ENCODE assay signal across 31 mouse cellular contexts in the genomic region with DNA sequence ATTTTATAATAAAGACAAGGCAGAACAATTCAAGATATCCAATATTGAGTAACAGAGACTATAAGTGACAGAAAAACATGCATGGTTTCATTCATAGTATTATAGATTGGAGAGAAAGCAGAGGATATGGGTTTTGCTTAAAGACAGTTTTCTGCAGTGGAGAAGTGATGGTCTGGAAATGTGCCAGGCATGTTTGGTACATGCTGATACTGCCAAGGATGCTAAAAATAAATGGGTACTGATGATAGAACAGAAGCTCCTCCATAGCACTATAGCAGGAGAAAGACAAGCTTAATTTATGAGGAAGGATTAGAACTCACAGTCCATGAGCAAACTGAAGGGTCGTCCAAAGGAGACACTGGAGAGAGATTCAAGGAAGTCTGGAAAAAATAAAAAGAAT.
DNase-seq lines count a peak whose midpoint lies in the region; ATAC-seq and TF ChIP-seq lines count a peak whose summit lies in the region.
"Had no signal": no experiment of that assay in that cellular context is flagged by ENCODE, and none has a peak within 500 bp of the region (broad histone marks: within the 10 kb centered on the region; RNA-seq: fewer than 3 reads in every experiment).

No protein-coding gene starts in this region.

- no peak overlapping the region for H3K4me2 ChIP-seq in hindbrain, postnatal 0 days (ENCODE audit: low read depth, low read length)
- H3K4me2 ChIP-seq: embryonic facial prominence, embryonic 15.5 days; heart, embryonic 13.5 days; hindbrain, embryonic 15.5 days; kidney, embryonic 15.5 days; liver, embryonic 12.5 days; midbrain, embryonic 11.5 days had no signal

- no peak for TF ChIP-seq POLR2A in brain, embryonic 14.5 days (IDR thresholded peaks at IDR 0.05; ENCODE audit: borderline replicate concordance, extremely low read depth, insufficient read depth, insufficient read length, poor library complexity, severe bottlenecking)

- no peak for TF ChIP-seq CTCF in brain, embryonic 14.5 days (IDR thresholded peaks at IDR 0.05; ENCODE audit: borderline replicate concordance, extremely low read depth, insufficient read depth, insufficient read length)
- TF ChIP-seq CTCF in hindbrain, postnatal 0 days (IDR thresholded peaks at IDR 0.05; ENCODE audit: low read depth) = no peak

- 78% methylated on average over 1 of the region's 1 CpGs for WGBS in hindbrain, postnatal 0 days

- H3K4me3 ChIP-seq in hindbrain, postnatal 0 days (ENCODE audit: low read length) = no peak overlapping the region
- H3K4me3 ChIP-seq: embryonic facial prominence, embryonic 10.5 days; embryonic facial prominence, embryonic 15.5 days; heart, adult 2 months; heart, embryonic 13.5 days; hindbrain, embryonic 15.5 days; kidney, embryonic 15.5 days; liver, embryonic 12.5 days had no signal

- intact Hi-C loops in left cerebral cortex, postnatal 25 days (cut with DNase I) = no loop called here

- ATAC-seq in cerebellum, adult (ENCODE audit: insufficient number of reproducible peaks, low FRiP score, low TSS enrichment) = no peak
- no peak for ATAC-seq in hindbrain, postnatal 0 days
- ATAC-seq: forebrain, embryonic 16.5 days; liver, embryonic 12.5 days; liver, postnatal 0 days; midbrain, embryonic 16.5 days had no signal

- no peaks in the 10 kb centered on the region for H3K4me1 ChIP-seq in hindbrain, postnatal 0 days (ENCODE audit: insufficient read depth, low read length)
- H3K4me1 ChIP-seq: embryonic facial prominence, embryonic 10.5 days; embryonic facial prominence, embryonic 15.5 days; heart, embryonic 13.5 days; hindbrain, embryonic 15.5 days; kidney, embryonic 15.5 days; liver, embryonic 12.5 days had no signal

- no peaks in the 10 kb centered on the region for H3K27me3 ChIP-seq in hindbrain, postnatal 0 days (ENCODE audit: insufficient read depth, low read length)
- H3K27me3 ChIP-seq: embryonic facial prominence, embryonic 15.5 days; heart, embryonic 13.5 days; hindbrain, embryonic 15.5 days; kidney, embryonic 15.5 days; liver, embryonic 12.5 days had no signal

- no peaks in the 10 kb centered on the region for H3K36me3 ChIP-seq in hindbrain, postnatal 0 days (ENCODE audit: insufficient read depth, low read length)
- H3K36me3 ChIP-seq: embryonic facial prominence, embryonic 10.5 days; embryonic facial prominence, embryonic 15.5 days; G1E; heart, embryonic 13.5 days; hindbrain, embryonic 15.5 days; kidney, embryonic 15.5 days; liver, embryonic 12.5 days had no signal

- no peak overlapping the region for H3K9ac ChIP-seq in hindbrain, postnatal 0 days (replicated peaks; ENCODE audit: low read length)
- H3K9ac ChIP-seq: embryonic facial prominence, embryonic 15.5 days; heart, embryonic 13.5 days; hindbrain, embryonic 15.5 days; kidney, embryonic 15.5 days; liver, embryonic 12.5 days; liver, postnatal 0 days had no signal

- H3K27ac ChIP-seq in hindbrain, postnatal 0 days = no peak overlapping the region
- H3K27ac ChIP-seq: embryonic facial prominence, embryonic 10.5 days; embryonic facial prominence, embryonic 15.5 days; heart, adult 2 months; heart, embryonic 13.5 days; hindbrain, embryonic 15.5 days; kidney, embryonic 15.5 days; liver, embryonic 12.5 days; stomach, postnatal 0 days had no signal

- H3K9me3 ChIP-seq in hindbrain, postnatal 0 days (ENCODE audit: low read length) = no peaks in the 10 kb centered on the region
- H3K9me3 ChIP-seq: embryonic facial prominence, embryonic 10.5 days; embryonic facial prominence, embryonic 15.5 days; G1E; heart, embryonic 13.5 days; hindbrain, embryonic 15.5 days; kidney, embryonic 15.5 days; liver, embryonic 12.5 days had no signal

- peak; percentile 5 to 13 for DNase-seq in cerebellum, postnatal 14 days
- peak; percentile 3 to 12 for DNase-seq in left cerebral cortex, postnatal 25 days (ENCODE audit: low spot score in 2 of 2)
- DNase-seq in left cerebral cortex, adult 8-10 months (ENCODE audit: low spot score in 2 of 2) = no peak
- peak; percentile 55 for DNase-seq in brain, embryonic 14.5 days (ENCODE audit: low read depth)
- DNase-seq in layer of hippocampus, postnatal 10 days (ENCODE audit: low spot score in 2 of 2) = peak; percentile 5 to 17
- no peak for DNase-seq in hindbrain, postnatal 0 days (ENCODE audit: low spot score)
- DNase-seq: adrenal gland, adult 8-10 months; cerebellum, adult 11-12 months; cerebellum, postnatal 25 days; heart, adult 2 months; heart, postnatal 10 days; kidney, adult 18-20 months; kidney, postnatal 36 days; left cerebral cortex, postnatal 4 days; liver, postnatal 0 days; lung, postnatal 36 days; right cerebral cortex, postnatal 4 days; thymus, adult 2 months; thymus, postnatal 36 days had no signal

Comparison
In these comparisons a context has a peak if more than half of its experiments do, and no peak if none do; other contexts are left out.
1. DNase-seq: peak in cerebellum, postnatal 14 days (2 of 2), left cerebral cortex, postnatal 25 days (2 of 2), brain, embryonic 14.5 days (single experiment) and layer of hippocampus, postnatal 10 days (2 of 2); none in left cerebral cortex, adult 8-10 months (0 of 2) and hindbrain, postnatal 0 days (single experiment).